Mouse (Mus musculus) megakaryocyte, embryonic 14.5 days (primary cell): ENCODE data around the gene Fam172a.

Experiments
- FLI1 ChIP-seq: IDR thresholded peaks from 2 replicates; pipeline ENCODE4 v1.6.1; 2012; ENCODE audit warnings: low read length, inconsistent platforms, mixed read lengths
- GATA1 ChIP-seq: IDR thresholded peaks from 3 replicates; pipeline ENCODE4 v1.6.1; 2012; ENCODE audit warnings: mixed read lengths, low read length, inconsistent platforms, borderline replicate concordance

DNA sequence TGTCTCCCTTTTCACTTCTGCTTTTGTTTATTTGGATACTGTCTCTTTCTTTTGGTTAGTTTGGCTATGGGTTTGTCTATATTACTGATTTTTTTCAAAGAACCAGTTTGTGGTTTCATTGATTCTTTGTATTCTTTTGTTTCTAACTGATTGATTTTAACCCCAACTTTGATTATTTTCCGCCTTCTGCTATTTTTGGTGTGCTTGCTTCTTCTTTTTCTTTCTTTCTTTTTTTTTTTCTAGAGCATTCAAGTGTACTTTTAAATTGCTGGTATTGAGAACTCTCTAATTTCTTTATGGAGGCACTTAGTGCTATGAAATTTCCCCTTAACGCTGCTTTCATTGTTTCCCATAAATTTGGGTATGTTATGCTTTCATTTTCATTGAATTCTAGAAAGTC is 15.7 kb downstream of the Fam172a start:
- no peak for TF ChIP-seq GATA1
- no peak for TF ChIP-seq FLI1
